In genomic region chr9:96811996-96812395, GRCm38 (mm10) we compare ENCODE assay signal across 17 mouse cellular contexts. TPM values are rescaled to one million over a fixed set of nuclear protein-coding genes. Genes with fewer than 3 reads are reported as not detected.
DNase-seq lines count a peak whose midpoint lies in the region; ATAC-seq and TF ChIP-seq lines count a peak whose summit lies in the region.
"Had no signal": no experiment of that assay in that cellular context is flagged by ENCODE, and none has a peak within 500 bp of the region (broad histone marks: within the 10 kb centered on the region; RNA-seq: fewer than 3 reads in every experiment).

No protein-coding gene starts in this region.

- peaks cover 5% of the 10 kb centered on the region; the same call in 1 of the 2 replicates for H3K4me1 ChIP-seq in forebrain, embryonic 13.5 days
- H3K4me1 ChIP-seq in forebrain, postnatal 0 days (ENCODE audit: insufficient read depth): no peaks in the 10 kb centered on the region
- H3K4me1 ChIP-seq in forebrain, embryonic 15.5 days: 0 out of 2 replicates have a peak, but pooled peaks cover 5% of the 10 kb centered on the region
- peaks cover 5% of the 10 kb centered on the region; the same call in 1 of the 2 replicates for H3K4me1 ChIP-seq in forebrain, embryonic 10.5 days
- H3K4me1 ChIP-seq in lung, embryonic 14.5 days (ENCODE audit: insufficient read depth): no peaks in the 10 kb centered on the region
- no peaks in the 10 kb centered on the region for H3K4me1 ChIP-seq in kidney, embryonic 16.5 days (ENCODE audit: insufficient read depth, low read length)
- H3K4me1 ChIP-seq: embryonic facial prominence, embryonic 10.5 days; embryonic facial prominence, embryonic 12.5 days had no signal

- TF ChIP-seq CTCF in forebrain, postnatal 0 days (IDR thresholded peaks at IDR 0.05; ENCODE audit: low read depth): no peak
- no peak for TF ChIP-seq CTCF in lung, embryonic 14.5 days (IDR thresholded peaks at IDR 0.05; ENCODE audit: low read depth)

- peak overlapping the region; percentile 31; the same call in 1 of the 2 replicates for H3K27ac ChIP-seq in forebrain, embryonic 13.5 days
- no peak overlapping the region for H3K27ac ChIP-seq in forebrain, postnatal 0 days (ENCODE audit: low read depth, low read length)
- peak overlapping the region; percentile 31; the same call in 1 of the 2 replicates for H3K27ac ChIP-seq in forebrain, embryonic 15.5 days (replicated peaks)
- no peak overlapping the region for H3K27ac ChIP-seq in forebrain, embryonic 10.5 days
- H3K27ac ChIP-seq in lung, embryonic 14.5 days (ENCODE audit: low read depth): no peak overlapping the region
- no peak overlapping the region for H3K27ac ChIP-seq in kidney, embryonic 16.5 days (ENCODE audit: low read length)
- H3K27ac ChIP-seq: embryonic facial prominence, embryonic 10.5 days; embryonic facial prominence, embryonic 12.5 days had no signal

- DNase-seq in forebrain, postnatal 0 days: no peak
- no peak for DNase-seq in forebrain, embryonic 10.5 days (ENCODE audit: extremely low spot score, low spot score)
- peak; percentile 54 for DNase-seq in lung, embryonic 14.5 days
- DNase-seq in lung, adult 18-20 months: no peak
- DNase-seq: adrenal gland, adult 2 months; adrenal gland, postnatal 10 days; adrenal gland, postnatal 25 days; cerebellum, adult 11-12 months; cerebellum, adult 2 months; cerebellum, adult 9-10 months; cerebellum, postnatal 10 days; cerebellum, postnatal 25 days had no signal

- no peak overlapping the region for H3K4me3 ChIP-seq in forebrain, embryonic 13.5 days
- no peak overlapping the region for H3K4me3 ChIP-seq in forebrain, postnatal 0 days (ENCODE audit: low read depth, low read length)
- H3K4me3 ChIP-seq in forebrain, embryonic 15.5 days: no peak overlapping the region
- no peak overlapping the region for H3K4me3 ChIP-seq in forebrain, embryonic 10.5 days
- H3K4me3 ChIP-seq in lung, embryonic 14.5 days (ENCODE audit: low read depth, low read length): no peak overlapping the region
- H3K4me3 ChIP-seq in kidney, embryonic 16.5 days (ENCODE audit: low read length): no peak overlapping the region
- H3K4me3 ChIP-seq: embryonic facial prominence, embryonic 10.5 days; embryonic facial prominence, embryonic 12.5 days had no signal

- 10% methylated on average over 4 of the region's 4 CpGs for WGBS in forebrain, embryonic 13.5 days
- WGBS in forebrain, postnatal 0 days: 13% methylated on average over 4 of the region's 4 CpGs
- 9% methylated on average over 4 of the region's 4 CpGs for WGBS in forebrain, embryonic 15.5 days
- 54% methylated on average over 4 of the region's 4 CpGs for WGBS in forebrain, embryonic 10.5 days
- 32% methylated on average over 4 of the region's 4 CpGs for WGBS in lung, embryonic 14.5 days
- WGBS in kidney, embryonic 16.5 days: 52% methylated on average over 4 of the region's 4 CpGs

- no peak for ATAC-seq in forebrain, embryonic 13.5 days
- no peak for ATAC-seq in forebrain, postnatal 0 days
- no peak for ATAC-seq in forebrain, embryonic 15.5 days (replicated peaks)
- no peak for ATAC-seq in lung, embryonic 14.5 days (ENCODE audit: insufficient read depth)
- no peak for ATAC-seq in kidney, embryonic 16.5 days (ENCODE audit: low FRiP score, low TSS enrichment)

- 0 out of 2 replicates have a peak, but pooled peaks cover 3% of the 10 kb centered on the region for H3K36me3 ChIP-seq in forebrain, embryonic 13.5 days (ENCODE audit: poor library complexity, severe bottlenecking)
- H3K36me3 ChIP-seq in forebrain, postnatal 0 days (ENCODE audit: insufficient read depth): no peaks in the 10 kb centered on the region
- no peaks in the 10 kb centered on the region for H3K36me3 ChIP-seq in forebrain, embryonic 15.5 days
- no peaks in the 10 kb centered on the region for H3K36me3 ChIP-seq in forebrain, embryonic 10.5 days (replicated peaks)
- H3K36me3 ChIP-seq in lung, embryonic 14.5 days (ENCODE audit: insufficient read depth): no peaks in the 10 kb centered on the region
- H3K36me3 ChIP-seq in kidney, embryonic 16.5 days (ENCODE audit: insufficient read depth, low read length): no peaks in the 10 kb centered on the region
- H3K36me3 ChIP-seq: embryonic facial prominence, embryonic 10.5 days; embryonic facial prominence, embryonic 12.5 days had no signal

- H3K27me3 ChIP-seq in forebrain, embryonic 13.5 days: no peaks in the 10 kb centered on the region
- no peaks in the 10 kb centered on the region for H3K27me3 ChIP-seq in forebrain, postnatal 0 days (ENCODE audit: insufficient read depth, low read length)
- no peaks in the 10 kb centered on the region for H3K27me3 ChIP-seq in forebrain, embryonic 15.5 days
- H3K27me3 ChIP-seq in forebrain, embryonic 10.5 days (ENCODE audit: poor library complexity, severe bottlenecking): no peaks in the 10 kb centered on the region
- no peaks in the 10 kb centered on the region for H3K27me3 ChIP-seq in lung, embryonic 14.5 days (ENCODE audit: insufficient read depth, low read length)
- H3K27me3 ChIP-seq in kidney, embryonic 16.5 days (ENCODE audit: insufficient read depth, low read length): no peaks in the 10 kb centered on the region
- H3K27me3 ChIP-seq: embryonic facial prominence, embryonic 12.5 days had no signal

- H3K4me2 ChIP-seq in forebrain, embryonic 13.5 days: no peak overlapping the region
- H3K4me2 ChIP-seq in forebrain, postnatal 0 days (ENCODE audit: low read depth): no peak overlapping the region
- H3K4me2 ChIP-seq in forebrain, embryonic 15.5 days (replicated peaks): no peak overlapping the region
- H3K4me2 ChIP-seq in lung, embryonic 14.5 days: no peak overlapping the region
- H3K4me2 ChIP-seq in kidney, embryonic 16.5 days (replicated peaks; ENCODE audit: low read depth, low read length): no peak overlapping the region
- H3K4me2 ChIP-seq: embryonic facial prominence, embryonic 12.5 days had no signal

- H3K9me3 ChIP-seq in forebrain, embryonic 13.5 days (replicated peaks): no peaks in the 10 kb centered on the region
- H3K9me3 ChIP-seq in forebrain, postnatal 0 days (ENCODE audit: low read length): no peaks in the 10 kb centered on the region
- H3K9me3 ChIP-seq in forebrain, embryonic 15.5 days: no peaks in the 10 kb centered on the region
- no peaks in the 10 kb centered on the region for H3K9me3 ChIP-seq in forebrain, embryonic 10.5 days
- peaks cover 4% of the 10 kb centered on the region; the same call in 1 of the 2 replicates for H3K9me3 ChIP-seq in lung, embryonic 14.5 days (ENCODE audit: low read depth, low read length)
- no peaks in the 10 kb centered on the region for H3K9me3 ChIP-seq in kidney, embryonic 16.5 days (ENCODE audit: low read length)
- H3K9me3 ChIP-seq: embryonic facial prominence, embryonic 10.5 days; embryonic facial prominence, embryonic 12.5 days had no signal

- H3K9ac ChIP-seq in forebrain, embryonic 13.5 days: no peak overlapping the region
- H3K9ac ChIP-seq in forebrain, postnatal 0 days: no peak overlapping the region
- H3K9ac ChIP-seq in forebrain, embryonic 15.5 days (replicated peaks): no peak overlapping the region
- no peak overlapping the region for H3K9ac ChIP-seq in lung, embryonic 14.5 days
- no peak overlapping the region for H3K9ac ChIP-seq in kidney, embryonic 16.5 days (replicated peaks; ENCODE audit: low read length)
- H3K9ac ChIP-seq: embryonic facial prominence, embryonic 12.5 days had no signal

RNA-seq across cellular contexts. Expression of gene Zbtb38, which starts 59.4 kb away (rescaled TPM):
- polyA plus RNA-seq in forebrain, embryonic 13.5 days (2015; fragmentation: Nextera tagmentation; extraction: Ambion mirVana): 30.5 and 30.8 TPM in 2 replicates
- 57.6 and 68.3 TPM in 2 replicates for total RNA-seq in forebrain, postnatal 0 days (2014; rRNA removed)
- polyA plus RNA-seq in forebrain, postnatal 0 days (2015; fragmentation: Nextera tagmentation; extraction: Ambion mirVana): 31.8 and 44.2 TPM in 2 replicates
- 48.2 and 51.0 TPM in 2 replicates for polyA plus RNA-seq in forebrain, embryonic 15.5 days (2015; fragmentation: Nextera tagmentation; extraction: Ambion mirVana)
- polyA plus RNA-seq in forebrain, embryonic 10.5 days (2016; fragmentation: Nextera tagmentation; extraction: Ambion mirVana): 9.0 and 9.4 TPM in 2 replicates
- polyA plus RNA-seq in lung, embryonic 14.5 days (2014; fragmentation: Nextera tagmentation; extraction: Ambion mirVana): 24.5 and 24.6 TPM in 2 replicates
- polyA plus RNA-seq in kidney, embryonic 16.5 days (2015; fragmentation: Nextera tagmentation; extraction: Ambion mirVana): 22.1 and 24.8 TPM in 2 replicates

Comparison
In these comparisons a context has a peak if more than half of its experiments do, and no peak if none do; other contexts are left out.
1. H3K27ac ChIP-seq: peak in forebrain, embryonic 13.5 days (single experiment) and forebrain, embryonic 15.5 days (single experiment); none in forebrain, postnatal 0 days (single experiment), forebrain, embryonic 10.5 days (single experiment), lung, embryonic 14.5 days (single experiment) and kidney, embryonic 16.5 days (single experiment).